18 mouse cellular contexts compared by ENCODE assay signal in genomic region chr14:14025870-14026269, GRCm38 (mm10).
"Had no signal": no experiment of that assay in that cellular context is flagged by ENCODE, and none has a peak within 500 bp of the region (broad histone marks: within the 10 kb centered on the region; RNA-seq: fewer than 3 reads in every experiment).

No protein-coding gene starts in this region.

- H3K4me3 ChIP-seq: midbrain, embryonic 10.5 days; midbrain, embryonic 12.5 days; myocyte; neural tube, embryonic 13.5 days; neural tube, embryonic 15.5 days had no signal

- H3K36me3 ChIP-seq: midbrain, embryonic 12.5 days; neural tube, embryonic 13.5 days; neural tube, embryonic 15.5 days had no signal

- H3K4me1 ChIP-seq: midbrain, embryonic 10.5 days; midbrain, embryonic 12.5 days; neural tube, embryonic 13.5 days; neural tube, embryonic 15.5 days had no signal

- DNase-seq: lung, embryonic 14.5 days; lung, postnatal 10 days; lung, postnatal 4 days; midbrain, embryonic 14.5 days; retina, postnatal 1 day; right cerebral cortex, adult 18-20 months; right cerebral cortex, postnatal 25 days; right cerebral cortex, postnatal 4 days; spleen, adult 18-20 months; thymus, adult 18-20 months; thymus, postnatal 14 days; thymus, postnatal 36 days had no signal

- ATAC-seq: midbrain, embryonic 16.5 days had no signal

- H3K27ac ChIP-seq: midbrain, embryonic 10.5 days; midbrain, embryonic 12.5 days; neural tube, embryonic 13.5 days; neural tube, embryonic 15.5 days had no signal

- H3K9me3 ChIP-seq: midbrain, embryonic 10.5 days; midbrain, embryonic 12.5 days; neural tube, embryonic 13.5 days; neural tube, embryonic 15.5 days had no signal

- H3K27me3 ChIP-seq: midbrain, embryonic 12.5 days; neural tube, embryonic 13.5 days; neural tube, embryonic 15.5 days had no signal
